Mouse (Mus musculus) liver (tissue): Measurements from ENCODE around the gene Nell1.

Source experiments
- DNase-seq: peaks from one replicate; pipeline ENCODE4 v3.0.0-alpha.2; 2020; ENCODE audit warnings: mixed read lengths

Nell1 gene

DNA sequence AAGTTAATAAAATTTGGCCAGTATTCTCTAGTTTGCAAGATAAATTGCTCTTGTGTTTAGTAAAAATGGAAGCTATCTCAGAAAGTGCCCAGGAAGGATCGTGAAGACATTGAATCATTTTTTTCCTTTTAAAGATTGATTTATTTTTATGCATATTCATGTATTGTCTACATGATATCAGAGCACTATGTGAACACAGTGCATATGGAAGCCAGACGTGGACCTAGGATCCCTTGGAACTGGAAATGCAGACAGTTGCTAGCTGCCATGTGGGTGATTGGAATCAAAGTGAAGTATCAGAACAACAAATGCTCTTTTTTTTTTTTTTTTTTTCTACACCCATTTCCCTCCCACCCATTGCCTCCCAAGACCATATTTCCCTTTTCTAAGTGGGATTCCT is 79.0 kb downstream of the Nell1 start:
- no peak for DNase-seq

DNA sequence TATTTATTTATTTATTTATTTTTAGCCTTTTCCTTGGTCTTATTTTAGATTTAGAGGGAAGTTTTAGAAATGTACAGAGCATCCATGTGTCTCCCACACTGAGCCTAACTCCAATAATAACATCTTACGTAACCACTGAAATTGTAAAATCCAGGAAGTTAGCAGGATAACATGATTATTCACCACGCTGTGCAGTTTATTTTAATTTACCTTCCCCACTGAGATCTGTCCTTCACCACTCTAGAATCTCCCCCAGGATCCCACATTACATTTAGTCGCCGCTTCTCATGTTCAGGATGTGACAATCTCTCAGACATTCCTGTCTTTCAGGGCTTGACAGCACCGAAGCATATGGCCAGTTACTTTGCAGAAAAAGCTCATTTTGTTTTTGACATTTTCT is 119.8 kb downstream of the Nell1 start:
- no peak for DNase-seq

DNA sequence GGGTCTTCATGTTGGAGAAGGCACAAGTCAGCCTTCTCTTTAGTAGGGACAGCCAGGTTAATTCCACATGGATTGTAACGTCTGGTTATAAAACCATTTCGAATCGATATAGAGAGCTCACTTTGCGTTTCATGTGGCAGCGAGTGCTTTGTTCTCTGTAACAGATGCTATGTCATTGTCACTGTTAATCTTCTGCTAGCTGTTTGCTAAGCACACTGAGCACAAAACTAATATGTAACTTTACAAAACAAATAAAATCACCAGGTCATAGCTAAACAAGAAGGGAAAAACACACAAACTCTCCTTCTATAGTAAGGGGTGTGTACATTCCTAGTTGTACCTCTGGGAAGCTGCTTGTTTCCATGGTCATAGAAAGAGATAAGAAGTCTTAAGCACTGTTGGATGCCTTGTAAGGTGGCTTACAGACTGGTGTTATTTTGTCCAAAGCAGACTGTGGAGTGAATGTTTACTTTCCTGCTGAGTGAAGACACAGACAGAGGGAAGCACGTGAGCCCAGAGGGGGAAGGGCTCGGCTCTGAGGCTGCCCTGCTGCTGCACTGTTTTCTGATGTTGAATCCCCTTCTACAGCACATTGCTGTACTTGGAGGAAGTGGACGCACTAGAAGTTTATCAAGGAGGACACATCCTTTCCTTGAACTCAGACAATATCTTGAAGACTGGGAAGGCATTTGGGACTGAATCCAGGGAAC is 131.1 kb downstream of the Nell1 start:
- DNase-seq: no peak

DNA sequence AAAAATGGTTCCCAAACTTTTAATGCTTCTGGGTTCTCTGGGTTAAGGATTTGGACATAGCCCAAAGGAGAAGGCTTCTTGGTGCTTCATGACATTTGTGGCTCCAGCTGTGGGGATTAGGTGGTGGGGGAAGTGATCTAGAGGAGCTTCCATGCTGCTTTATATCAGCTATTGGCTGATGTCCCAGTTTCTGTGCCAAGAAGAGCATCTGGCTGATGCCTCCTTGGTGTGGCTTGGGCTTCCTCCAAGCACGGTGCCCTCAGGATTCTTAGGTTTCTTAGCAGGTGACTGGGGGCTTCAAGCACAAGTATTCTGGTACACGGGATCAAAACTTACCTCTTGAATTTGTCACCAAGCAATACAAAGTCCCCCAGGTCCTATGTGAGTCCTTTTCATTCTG is 132.6 kb downstream of the Nell1 start:
- DNase-seq: no peak

DNA sequence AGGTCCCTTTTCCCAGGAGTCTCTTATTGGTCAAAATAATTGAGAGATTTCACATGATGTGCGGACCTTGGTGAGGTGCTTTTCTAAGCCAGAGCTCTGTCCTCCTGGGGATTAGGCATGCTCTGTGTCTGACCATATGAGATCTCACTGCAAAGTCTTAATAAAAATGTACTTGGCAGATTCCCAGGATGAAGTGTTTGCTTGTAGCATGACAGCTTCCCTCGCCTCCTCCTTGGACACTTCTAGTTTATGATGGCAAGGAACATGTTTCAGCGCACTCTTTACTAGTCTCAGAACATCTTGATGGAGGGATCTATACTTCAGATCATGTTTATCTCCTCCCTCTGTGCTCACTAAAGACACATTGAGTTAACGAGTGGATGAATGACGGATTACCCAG is 143.7 kb downstream of the Nell1 start:
- no peak for DNase-seq

DNA sequence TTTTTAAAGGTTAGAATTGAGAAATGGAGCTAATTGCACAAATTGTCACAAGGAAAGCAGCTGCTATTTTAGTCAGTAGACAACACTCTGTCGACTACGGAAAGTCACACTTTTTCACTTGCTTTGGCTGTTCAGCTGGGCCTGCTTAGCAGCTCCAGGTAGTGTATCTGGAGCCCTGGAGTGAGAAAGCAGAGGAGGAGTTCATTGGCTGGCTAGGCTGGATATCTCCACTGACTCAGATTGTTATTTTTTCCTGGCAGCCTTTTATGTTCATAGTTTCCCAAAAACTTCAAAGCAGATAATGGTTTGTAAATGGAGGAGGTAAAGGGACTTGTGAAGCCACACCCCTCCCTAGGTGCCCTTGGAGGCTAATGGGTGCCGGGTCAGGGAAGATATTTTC is 163.0 kb downstream of the Nell1 start:
- no peak for DNase-seq

DNA sequence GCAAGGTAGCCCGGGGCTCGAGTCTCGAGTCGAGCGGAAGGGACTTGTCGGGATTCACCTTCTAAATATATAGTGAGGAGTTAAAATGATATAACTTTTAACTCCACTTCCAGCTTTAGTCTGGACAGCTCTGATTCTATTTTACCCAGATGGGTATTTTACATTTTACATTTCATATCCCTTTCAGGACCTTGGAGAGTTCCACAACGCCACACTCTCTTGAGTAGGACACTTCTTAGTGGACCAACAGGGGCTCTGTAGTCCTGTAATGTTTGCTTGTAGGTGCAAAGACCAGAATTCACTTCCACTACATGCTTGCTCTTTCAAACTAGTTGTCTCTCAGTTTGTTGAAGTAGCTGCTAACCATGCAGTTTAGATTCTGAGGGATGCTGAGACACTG is 174.7 kb downstream of the Nell1 start:
- DNase-seq: no peak

DNA sequence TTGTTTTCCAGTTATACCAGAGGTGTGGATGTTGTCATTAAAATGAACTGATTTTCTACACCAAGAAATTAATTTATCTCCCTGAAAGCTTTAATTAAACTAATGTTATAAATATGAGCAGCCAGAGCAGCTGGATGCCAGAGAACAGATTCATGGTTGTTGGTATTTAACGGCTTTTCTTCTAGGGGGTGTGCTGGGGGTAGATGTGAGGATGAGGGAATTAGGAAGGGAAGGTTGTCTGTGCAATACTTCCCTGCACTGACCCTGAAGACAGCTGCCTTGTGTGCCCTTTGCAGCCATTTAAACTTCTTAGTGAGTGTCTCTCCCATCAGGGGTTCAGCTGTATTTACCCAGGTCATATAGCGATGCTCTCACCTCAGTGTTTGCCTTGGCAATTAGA is 176.2 kb downstream of the Nell1 start:
- DNase-seq: no peak

DNA sequence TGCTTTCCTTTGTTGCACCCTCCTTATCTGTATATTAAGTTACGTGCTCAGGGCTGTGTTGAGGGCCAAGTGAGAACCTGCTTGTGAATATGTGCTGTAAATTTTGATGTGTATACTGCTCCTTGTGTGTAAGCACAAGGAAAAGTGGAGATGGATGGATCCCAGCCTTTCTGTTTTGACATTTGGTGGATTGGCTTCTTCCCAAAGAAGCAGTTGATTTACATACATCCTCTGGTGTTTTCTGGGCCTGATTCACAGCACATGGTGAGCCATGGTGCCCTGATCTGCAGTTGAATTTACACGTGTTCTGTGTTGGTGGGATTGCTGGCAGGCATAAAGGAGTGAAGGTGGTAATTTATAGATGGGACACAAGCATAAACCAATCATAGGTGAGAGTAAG is 179.0 kb downstream of the Nell1 start:
- DNase-seq: no peak

DNA sequence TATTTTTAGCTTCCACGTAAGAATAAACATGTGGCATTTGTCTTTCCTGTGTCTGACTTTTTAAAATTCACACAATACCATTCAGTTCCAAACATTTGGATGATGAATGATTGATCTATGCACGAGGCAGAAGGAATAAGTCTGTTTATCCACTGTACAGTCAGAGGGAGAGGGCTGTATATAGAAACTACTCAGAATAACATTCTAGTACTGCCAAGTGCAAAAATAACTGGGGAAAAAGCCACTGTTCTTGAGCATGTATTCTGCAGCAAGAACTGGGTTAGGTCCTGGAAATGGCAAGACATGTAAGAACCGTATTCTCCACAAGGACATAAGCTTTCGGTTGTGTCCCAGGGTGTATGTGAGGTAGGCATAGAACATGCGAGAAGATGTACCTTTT is 187.9 kb downstream of the Nell1 start:
- no peak for DNase-seq

DNA sequence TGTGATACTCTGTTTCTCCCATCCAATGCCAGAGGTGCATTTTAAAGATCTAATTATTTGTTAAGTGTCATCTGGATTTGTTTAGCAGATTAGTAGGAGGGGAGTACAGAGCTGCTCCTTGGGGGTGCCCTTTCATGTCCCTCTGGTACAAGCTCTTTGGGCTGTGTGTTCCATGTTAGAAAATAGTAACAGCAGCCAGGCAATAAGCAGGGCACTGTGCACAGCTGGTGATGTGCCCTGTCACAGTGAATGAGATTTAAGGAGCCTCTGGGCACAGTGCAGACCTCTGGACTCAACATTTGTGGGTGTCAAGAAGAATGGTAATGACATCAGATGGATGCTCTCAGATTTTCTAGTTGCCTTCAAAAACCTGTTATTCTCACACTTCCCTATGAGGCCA is 194.1 kb downstream of the Nell1 start:
- no peak for DNase-seq

DNA sequence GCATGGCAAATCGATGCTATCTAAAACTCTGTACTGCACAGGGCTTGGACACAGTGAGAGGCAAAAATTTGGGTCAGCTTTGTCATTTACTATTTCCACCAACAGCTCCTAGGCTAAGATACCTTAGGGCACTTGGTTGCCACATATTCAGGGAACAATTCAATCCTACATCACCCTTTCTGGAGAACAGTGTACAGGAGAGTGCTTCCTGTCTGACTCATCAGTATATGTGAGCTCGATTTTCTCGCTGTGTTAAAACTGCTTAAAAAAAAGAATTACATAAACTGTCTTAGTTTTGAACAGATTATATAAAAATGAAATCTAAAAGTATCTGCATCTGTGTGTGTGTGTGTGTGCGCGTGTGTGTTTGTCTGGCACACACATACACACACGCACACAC is 211.6 kb downstream of the Nell1 start:
- no peak for DNase-seq

DNA sequence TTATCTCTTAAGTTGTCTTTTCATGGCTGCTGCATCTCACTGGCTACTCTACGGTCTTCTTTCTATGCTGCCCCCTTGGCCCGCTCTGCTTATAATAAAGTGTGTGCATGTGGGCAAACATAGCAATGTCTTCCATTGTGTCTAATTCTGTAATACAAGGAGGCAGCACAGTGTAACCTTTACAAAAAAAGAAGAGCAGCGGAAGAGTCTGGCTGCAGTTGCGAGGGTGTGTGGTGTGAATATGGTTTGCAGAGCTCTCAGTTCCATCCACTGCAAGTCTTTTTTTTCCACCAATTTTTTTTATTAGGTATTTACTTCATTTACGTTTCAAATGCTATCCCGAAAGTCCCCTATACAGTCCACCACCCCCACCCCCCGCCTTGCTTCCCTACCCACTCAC is 219.3 kb downstream of the Nell1 start:
- DNase-seq: no peak

DNA sequence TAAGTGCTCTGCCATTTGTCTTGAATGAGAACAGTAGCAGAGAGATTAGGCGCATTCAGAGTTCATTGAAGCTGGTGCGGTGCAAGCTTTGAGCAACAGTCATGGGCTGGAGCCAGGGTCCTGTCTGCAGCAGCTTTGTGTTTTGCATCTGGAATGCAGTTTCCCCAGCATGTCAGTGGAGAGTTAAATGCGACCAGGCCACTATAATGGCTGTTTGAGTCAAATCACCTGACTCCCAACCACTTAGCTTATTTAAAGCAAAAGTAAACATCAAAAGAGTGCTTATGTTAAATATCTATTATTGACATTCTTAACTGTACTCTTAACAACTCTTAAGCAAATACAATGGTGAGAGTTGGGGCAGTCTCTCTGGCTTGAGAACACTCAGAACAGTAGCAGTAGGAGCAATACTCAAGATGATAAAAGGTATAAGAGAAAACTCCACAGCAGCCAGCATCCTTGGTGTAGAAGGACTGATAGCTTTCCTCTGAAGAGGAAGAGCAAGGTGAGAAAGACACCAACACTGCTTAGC is 220.5 kb downstream of the Nell1 start:
- no peak for DNase-seq

DNA sequence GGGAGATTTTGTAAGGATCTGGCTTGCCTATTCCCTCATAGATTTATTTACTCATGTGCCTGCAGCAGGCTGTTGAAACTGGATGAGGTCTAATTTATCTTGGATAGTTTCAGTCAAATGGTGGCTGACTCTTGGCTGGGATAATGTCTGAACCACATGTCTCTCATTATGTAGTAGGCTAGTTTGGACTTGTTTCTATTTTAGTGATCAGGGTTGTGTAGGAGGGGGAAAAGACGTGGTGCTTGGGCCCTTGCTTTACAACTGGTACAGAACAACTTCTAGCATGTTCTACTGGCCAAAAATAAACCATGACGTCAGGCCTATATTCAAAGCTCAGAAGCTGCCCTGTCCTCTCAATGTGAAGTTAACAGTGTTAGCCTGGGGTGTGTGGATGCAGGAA is 230.6 kb downstream of the Nell1 start:
- DNase-seq: no peak

DNA sequence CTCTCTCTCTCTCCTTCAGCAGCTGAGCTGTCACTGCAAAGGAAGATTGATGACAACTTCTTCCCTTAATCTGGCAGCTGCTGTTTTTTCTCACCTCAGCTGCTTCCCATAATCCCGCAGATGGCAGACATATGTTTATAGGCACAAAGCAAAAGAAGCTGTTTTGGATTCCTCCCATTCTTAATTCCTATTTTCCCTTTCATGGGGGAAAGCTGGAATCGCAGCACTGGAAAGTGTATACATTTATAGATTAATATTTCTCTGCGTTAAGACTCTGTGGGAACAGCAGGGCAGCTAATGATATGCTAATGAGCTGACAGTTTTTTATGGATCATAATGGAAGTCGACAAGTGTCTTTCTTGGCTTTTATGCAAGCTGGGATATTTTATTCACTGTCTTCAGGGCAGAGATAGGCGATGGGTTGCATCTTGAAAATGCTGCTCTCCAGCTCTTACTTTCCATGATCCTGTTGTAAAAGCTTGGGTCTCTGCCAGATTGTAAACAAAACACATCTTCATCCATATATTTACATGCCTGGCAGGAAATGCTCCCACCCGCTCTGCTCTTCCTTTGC is 236.1 kb downstream of the Nell1 start:
- no peak for DNase-seq

DNA sequence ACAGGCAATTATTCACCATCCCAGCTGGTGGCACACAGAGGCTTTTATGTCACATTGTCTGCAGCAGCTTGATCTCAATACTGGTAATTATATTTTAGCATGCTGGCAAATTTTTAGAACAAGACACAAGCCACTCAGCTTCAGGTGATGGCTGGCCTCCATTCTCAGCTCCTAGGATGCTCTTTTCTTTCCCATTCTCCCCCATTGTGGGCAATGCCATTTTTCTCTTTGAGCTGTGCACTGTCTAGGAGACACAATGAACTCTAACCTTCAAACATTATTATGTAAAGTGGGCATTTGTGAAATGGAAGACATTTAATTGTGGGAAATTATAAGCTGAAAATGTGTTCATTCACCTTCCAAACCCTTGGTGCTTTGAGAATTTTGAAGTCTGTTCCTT is 247.2 kb downstream of the Nell1 start:
- DNase-seq: no peak

DNA sequence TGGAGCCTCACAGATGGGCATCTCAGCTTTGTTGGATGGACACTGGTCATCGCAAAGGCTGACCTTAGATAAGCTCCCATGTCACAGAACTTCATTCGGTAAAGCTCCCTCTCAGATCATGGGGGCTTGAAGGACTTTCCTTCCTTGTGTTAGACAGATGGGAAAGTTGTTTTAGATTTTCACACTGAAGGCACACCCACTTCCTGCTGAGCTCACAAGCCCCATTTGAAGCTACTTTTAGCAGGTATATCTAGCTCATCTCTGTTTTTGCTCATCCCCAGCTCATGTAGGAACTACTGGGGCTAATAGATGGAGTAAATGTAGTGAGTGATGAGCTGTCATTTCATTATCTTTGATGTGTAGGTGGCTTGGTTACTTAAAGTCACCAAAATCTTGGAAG is 252.0 kb downstream of the Nell1 start:
- DNase-seq: no peak

DNA sequence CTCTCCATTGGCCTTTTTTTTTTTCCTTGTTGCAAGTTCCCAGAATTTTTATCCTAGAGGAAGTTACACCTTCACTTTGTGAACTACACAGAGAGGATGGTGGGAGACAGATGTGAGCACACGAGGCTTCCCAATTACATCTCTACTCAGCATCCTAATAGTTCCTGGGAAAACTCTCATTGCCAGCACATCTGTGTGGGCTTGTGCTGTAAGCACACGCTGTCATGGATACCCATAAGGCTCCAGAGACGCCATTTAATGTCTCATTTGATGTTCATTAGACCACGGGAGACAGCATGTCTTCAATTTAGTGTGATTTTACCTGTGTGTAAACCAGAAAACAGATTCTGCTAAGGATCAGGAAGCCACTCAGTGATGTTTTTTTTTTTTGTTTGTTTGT is 253.6 kb downstream of the Nell1 start:
- no peak for DNase-seq

DNA sequence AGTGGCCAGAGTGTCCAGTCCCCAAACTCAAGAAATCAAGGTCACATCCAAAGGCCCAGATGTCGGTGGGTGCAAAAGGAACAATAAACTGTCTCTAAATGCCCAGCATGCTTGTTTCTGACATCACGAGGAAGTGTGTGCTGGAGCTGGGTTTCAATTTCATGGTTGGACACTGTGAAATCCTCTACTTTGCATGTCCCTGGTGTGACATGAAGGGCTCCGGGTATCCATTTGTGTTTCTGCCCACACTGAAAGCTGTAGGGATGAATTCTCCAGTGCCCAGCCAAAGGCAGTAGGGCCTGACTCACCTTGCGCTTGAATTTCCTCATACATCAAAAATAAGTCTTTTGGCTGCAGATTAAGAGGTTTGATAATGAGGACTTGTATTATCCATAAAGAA is 266.5 kb downstream of the Nell1 start:
- no peak for DNase-seq

DNA sequence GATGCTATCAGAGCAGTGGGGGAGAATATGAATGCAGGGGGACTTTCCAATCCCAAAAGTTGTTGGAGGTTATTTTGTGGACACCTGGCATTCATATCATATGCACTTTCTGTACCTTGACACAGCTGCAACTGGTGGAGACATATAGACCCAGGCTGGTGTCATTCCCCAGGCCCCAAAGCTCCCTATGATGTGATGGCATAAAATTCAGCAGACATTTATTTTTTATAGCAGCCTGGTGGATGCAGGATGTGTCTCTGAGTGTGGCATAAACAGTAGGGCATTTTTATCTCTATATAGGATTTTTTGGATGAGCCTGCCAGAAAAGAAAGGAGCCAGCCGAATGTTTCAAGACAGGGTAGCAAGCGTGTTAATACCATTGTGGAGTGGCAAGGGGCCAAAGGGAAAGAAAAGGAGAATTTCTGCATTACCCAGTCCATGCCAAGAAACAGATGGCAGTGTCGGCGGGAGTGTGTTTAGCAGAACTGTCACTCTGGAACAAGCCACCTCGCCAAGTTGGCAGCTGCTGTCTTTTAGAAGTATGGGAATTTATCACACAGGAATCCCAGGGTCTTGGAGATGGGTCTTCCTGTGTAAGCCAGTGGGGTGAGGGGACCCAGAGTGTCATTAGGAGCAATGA is 267.1 kb downstream of the Nell1 start:
- DNase-seq: no peak

DNA sequence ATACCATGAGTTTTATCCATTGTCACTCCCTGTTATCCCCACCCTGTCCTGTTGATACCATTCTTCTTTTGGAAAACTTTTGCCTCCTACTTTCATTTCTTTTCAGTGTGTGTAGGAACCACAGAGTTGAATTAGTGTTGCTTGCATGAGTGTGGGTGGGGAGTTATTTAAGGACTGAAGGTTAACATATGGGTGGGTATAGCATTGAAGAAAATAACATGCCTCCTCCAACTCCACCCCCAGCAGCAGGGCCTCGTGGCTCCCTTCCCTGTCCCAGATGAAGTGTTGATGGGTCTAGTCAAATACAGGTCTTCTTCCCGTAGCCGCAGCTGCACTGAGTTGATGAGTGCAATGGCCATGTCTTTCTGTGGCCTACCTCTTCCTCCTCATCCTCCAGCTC is 278.5 kb downstream of the Nell1 start:
- DNase-seq: no peak

DNA sequence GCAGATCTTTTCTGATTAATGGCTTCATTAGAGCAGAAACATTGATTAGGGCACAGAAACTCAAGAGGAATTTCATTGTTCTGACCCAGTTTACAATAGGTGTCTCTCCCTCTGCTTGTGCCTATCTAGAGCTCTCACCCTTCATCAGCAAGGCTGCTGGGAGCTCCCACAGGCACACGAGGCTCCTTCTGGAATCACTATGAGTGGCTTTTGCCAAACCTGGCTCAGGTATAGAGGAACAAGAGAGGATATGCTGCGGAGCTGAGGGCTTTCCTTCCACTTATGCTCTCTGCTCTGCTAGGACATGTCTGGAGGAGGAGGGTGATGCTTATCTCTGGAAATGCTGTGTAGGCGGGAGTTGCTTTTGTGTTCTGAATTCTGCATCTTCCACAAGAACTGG is 285.4 kb downstream of the Nell1 start:
- no peak for DNase-seq

DNA sequence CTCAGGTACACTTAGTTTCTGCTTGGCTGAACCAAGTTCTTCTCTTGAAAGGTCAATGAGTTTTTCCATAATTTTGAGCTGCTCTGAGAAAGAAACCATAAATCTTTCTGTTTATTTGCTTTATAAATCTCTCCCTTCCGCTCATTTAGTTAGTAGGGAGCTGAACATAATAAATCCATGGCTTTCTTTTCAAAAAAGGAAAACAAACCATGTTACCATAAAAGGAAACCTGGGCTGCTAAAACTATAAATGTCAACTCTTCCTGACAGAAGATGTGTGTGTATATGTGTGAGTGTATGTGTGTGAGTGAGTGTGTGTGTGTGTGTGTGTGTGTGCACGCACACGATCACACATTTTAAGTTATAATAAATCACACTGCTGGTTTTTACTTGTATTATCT is 320.8 kb downstream of the Nell1 start:
- no peak for DNase-seq

DNA sequence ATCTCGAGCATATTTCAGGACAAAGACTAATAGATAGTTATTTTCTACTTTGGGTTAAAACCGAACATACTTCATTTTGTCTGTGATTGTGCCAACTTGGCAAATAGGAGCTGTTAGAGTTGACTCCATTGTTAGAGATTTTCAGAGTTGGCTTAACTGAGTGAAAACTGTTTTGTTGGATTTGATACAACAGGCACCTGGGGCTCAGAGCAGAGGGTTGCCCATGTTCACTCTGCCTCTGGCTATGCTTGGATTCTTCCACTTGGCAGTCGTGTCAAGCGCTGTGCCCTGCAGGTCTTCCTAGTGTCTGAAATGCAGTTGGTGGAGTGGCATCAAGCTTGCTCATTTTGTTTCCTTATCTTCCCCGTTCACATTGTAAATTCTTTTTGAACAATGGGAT is 363.6 kb downstream of the Nell1 start:
- no peak for DNase-seq
